Mouse (Mus musculus): Measurements from ENCODE around the gene Tnfsf11. TPM values are rescaled to one million over a fixed set of nuclear protein-coding genes. Genes with fewer than 3 reads are reported as not detected.

The Tnfsf11 gene
- polyA plus RNA-seq, 1 experiment: not detected

DNA sequence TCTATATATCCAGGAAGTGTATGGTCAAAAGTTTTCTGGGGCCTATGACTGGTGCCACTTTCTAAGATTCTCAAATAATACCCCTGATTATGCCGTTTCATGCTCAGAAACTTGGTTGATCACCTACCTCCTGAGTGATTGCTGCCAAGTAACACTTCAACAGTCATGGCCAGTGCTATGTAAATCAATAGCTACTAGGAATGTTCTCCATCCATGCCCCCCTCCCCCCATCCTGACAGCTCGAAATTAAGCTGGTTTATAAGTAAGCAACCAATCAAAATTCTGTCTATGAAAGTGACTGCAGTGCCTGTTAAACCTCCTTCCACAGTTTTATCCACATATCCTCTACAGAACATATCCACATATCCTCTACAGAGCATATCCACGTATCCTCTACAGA, 25.5 kb upstream of the Tnfsf11 start:
- no peak overlapping the region for H3K27ac ChIP-seq (ENCODE audit: control insufficient read depth, insufficient read depth, low read depth, low read length, poor library complexity)
- TF ChIP-seq POLR2A (IDR thresholded peaks at IDR 0.05; ENCODE audit: borderline replicate concordance, control insufficient read depth, low read depth, low read length) (no peak), CTCF (IDR thresholded peaks at IDR 0.05; ENCODE audit: control insufficient read depth, insufficient read depth, low read length) (no peak)
- WGBS: 81% methylated on average over 3 of the region's 3 CpGs
- no peak overlapping the region for H3K4me3 ChIP-seq (replicated peaks; ENCODE audit: control insufficient read depth, low read depth, low read length)
- H3K4me1 ChIP-seq (ENCODE audit: control insufficient read depth, insufficient read depth, low read length): no peaks in the 10 kb centered on the region

DNA sequence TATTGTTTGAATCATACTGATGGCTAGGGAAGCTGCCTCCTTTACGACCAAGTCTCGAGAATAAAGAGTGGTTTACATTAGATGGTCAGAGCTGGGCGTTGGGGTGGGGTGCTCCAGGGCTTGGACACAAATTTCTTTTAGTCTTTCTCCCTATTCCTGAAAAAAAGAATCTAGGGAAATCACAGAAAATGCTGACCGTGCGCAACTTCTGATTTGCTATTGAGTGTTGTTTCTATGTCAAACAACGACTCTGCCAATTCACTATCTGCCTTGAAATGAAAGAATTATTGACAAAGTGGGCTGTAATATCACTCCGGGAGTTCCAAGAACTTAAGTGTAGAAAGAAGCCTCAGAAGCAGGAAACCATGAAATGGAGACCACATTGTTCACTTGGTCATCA, 23.5 kb upstream of the Tnfsf11 start:
- H3K27ac ChIP-seq (ENCODE audit: control insufficient read depth, insufficient read depth, low read depth, low read length, poor library complexity): no peak overlapping the region
- H3K4me3 ChIP-seq (replicated peaks; ENCODE audit: control insufficient read depth, low read depth, low read length): no peak overlapping the region
- 78% methylated on average over 7 of the region's 7 CpGs for WGBS
- no peak for TF ChIP-seq POLR2A (IDR thresholded peaks at IDR 0.05; ENCODE audit: borderline replicate concordance, control insufficient read depth, low read depth, low read length)
- TF ChIP-seq CTCF (IDR thresholded peaks at IDR 0.05; ENCODE audit: control insufficient read depth, insufficient read depth, low read length): no peak
- H3K4me1 ChIP-seq (ENCODE audit: control insufficient read depth, insufficient read depth, low read length): no peaks in the 10 kb centered on the region

DNA sequence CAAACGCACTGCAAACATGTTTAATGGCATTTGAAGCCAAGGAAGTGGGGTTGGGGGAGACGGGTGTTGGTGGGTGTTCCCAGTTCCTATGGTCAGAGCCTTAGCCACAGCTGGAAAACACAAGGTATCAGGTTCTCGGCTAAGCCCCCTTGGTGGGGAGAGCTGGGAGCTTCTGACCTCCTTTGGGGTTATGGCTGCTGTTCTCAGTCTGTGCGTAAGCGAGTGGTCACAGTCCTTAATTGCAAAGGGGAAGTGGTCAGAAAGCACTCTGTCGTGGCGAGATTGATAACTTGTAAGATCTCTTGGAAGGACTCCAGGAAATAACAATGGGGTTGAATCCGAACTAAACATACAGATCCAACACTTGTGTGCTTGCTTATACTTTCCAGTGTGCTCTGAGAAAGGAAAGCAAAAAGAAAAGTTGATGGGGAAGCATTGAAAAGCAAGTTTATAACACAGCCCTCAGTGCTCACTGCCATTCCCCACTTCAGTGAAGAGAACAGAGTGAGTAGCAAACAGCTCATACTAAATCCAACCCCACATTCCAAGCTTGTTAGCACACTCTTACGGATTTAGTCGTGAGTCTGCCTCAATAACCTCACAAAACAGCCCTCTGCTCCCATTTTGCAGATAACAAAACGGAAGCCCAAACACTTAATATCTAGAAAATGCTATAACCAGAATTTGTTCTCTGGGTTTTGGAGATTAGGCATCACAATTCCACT, 22.9 kb upstream of the Tnfsf11 start:
- Histone ChIP-seq H3K4me1 (ENCODE audit: control insufficient read depth, insufficient read depth, low read length) (no peaks in the 10 kb centered on the region), H3K4me3 (replicated peaks; ENCODE audit: control insufficient read depth, low read depth, low read length) (no peak overlapping the region), H3K27ac (ENCODE audit: control insufficient read depth, insufficient read depth, low read depth, low read length, poor library complexity) (no peak overlapping the region)
- TF ChIP-seq POLR2A (IDR thresholded peaks at IDR 0.05; ENCODE audit: borderline replicate concordance, control insufficient read depth, low read depth, low read length): no peak
- no peak for TF ChIP-seq CTCF (IDR thresholded peaks at IDR 0.05; ENCODE audit: control insufficient read depth, insufficient read depth, low read length)
- 12% methylated on average over 11 of the region's 11 CpGs for WGBS

DNA sequence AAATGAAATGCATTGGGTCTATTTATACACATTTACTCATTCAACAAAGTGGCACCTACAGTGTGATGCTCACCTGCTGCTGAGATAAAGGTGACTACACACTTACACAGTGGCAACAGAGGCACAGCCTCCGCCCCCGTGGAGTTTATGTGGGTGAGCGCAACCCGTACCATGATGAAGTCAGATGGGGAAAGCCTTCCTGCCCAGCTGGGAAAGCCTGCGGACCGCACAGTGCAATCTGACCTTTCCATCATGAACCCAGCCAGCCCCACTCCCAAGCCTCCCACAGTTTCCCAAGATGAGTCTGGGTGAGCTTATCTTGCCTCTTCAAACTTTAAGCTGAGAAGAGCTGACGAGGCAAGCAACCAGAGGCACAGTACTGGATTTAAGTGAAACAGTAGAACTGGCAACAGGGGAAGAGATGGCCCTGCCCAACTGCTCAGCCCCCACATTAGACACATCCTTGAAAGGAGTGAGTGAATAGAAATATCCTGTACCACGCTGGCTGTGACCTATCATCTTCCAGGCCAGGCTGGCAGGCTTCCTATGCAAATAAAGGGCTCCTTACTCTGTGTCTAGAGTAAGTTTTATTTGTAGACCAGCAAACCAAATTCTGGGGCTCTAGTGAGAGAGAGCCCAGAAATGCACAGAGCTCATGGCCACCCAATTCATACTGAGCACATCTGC, 22.1 kb upstream of the Tnfsf11 start:
- Histone ChIP-seq H3K4me3 (replicated peaks; ENCODE audit: control insufficient read depth, low read depth, low read length) (no peak overlapping the region), H3K4me1 (ENCODE audit: control insufficient read depth, insufficient read depth, low read length) (no peaks in the 10 kb centered on the region), H3K27ac (ENCODE audit: control insufficient read depth, insufficient read depth, low read depth, low read length, poor library complexity) (no peak overlapping the region)
- WGBS: 64% methylated on average over 8 of the region's 8 CpGs
- no peak for TF ChIP-seq CTCF (IDR thresholded peaks at IDR 0.05; ENCODE audit: control insufficient read depth, insufficient read depth, low read length)
- TF ChIP-seq POLR2A (IDR thresholded peaks at IDR 0.05; ENCODE audit: borderline replicate concordance, control insufficient read depth, low read depth, low read length): no peak

DNA sequence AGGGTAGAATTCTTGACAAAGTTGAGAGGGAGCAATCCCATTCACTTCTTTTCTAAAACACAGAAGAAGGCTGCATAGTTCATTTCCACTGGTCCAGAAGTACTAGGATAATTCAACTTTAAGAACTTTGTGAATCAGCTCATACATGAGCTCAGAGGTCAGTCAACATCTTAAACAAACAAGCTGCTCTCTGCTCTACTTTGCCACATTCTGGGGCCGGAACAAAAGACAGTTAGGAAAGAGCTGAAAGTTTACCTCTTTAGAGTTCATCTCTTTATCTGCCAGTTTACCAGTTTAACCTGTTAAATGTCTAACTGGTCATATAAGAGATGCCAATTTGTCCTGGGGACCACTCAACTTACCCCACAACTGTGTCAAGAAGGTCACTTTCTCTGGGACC, 15.5 kb upstream of the Tnfsf11 start:
- Histone ChIP-seq H3K4me1 (ENCODE audit: control insufficient read depth, insufficient read depth, low read length) (no peaks in the 10 kb centered on the region; the same call in 1 of the 2 replicates), H3K27ac (ENCODE audit: control insufficient read depth, insufficient read depth, low read depth, low read length, poor library complexity) (no peak overlapping the region), H3K4me3 (replicated peaks; ENCODE audit: control insufficient read depth, low read depth, low read length) (no peak overlapping the region)
- TF ChIP-seq POLR2A (IDR thresholded peaks at IDR 0.05; ENCODE audit: borderline replicate concordance, control insufficient read depth, low read depth, low read length) (no peak), CTCF (IDR thresholded peaks at IDR 0.05; ENCODE audit: control insufficient read depth, insufficient read depth, low read length) (no peak)
- WGBS: 90% methylated on average over 1 of the region's 1 CpGs

GRCm38 (mm10) chr14:78322916-78323315, 15.1 kb upstream of the Tnfsf11 start:
- 76% methylated on average over 9 of the region's 9 CpGs for WGBS
- TF ChIP-seq POLR2A (IDR thresholded peaks at IDR 0.05; ENCODE audit: borderline replicate concordance, control insufficient read depth, low read depth, low read length) (no peak), CTCF (IDR thresholded peaks at IDR 0.05; ENCODE audit: control insufficient read depth, insufficient read depth, low read length) (no peak)
- no peaks in the 10 kb centered on the region; the same call in 1 of the 2 replicates for H3K4me1 ChIP-seq (ENCODE audit: control insufficient read depth, insufficient read depth, low read length)
- no peak overlapping the region for H3K4me3 ChIP-seq (replicated peaks; ENCODE audit: control insufficient read depth, low read depth, low read length)
- no peak overlapping the region for H3K27ac ChIP-seq (ENCODE audit: control insufficient read depth, insufficient read depth, low read depth, low read length, poor library complexity)

GRCm38 (mm10) chr14:78320248-78320647, 12.4 kb upstream of the Tnfsf11 start:
- Histone ChIP-seq H3K27ac (ENCODE audit: control insufficient read depth, insufficient read depth, low read depth, low read length, poor library complexity) (no peak overlapping the region), H3K4me1 (ENCODE audit: control insufficient read depth, insufficient read depth, low read length) (no peaks in the 10 kb centered on the region; the same call in 1 of the 2 replicates), H3K4me3 (replicated peaks; ENCODE audit: control insufficient read depth, low read depth, low read length) (no peak overlapping the region)
- TF ChIP-seq POLR2A (IDR thresholded peaks at IDR 0.05; ENCODE audit: borderline replicate concordance, control insufficient read depth, low read depth, low read length) (no peak), CTCF (IDR thresholded peaks at IDR 0.05; ENCODE audit: control insufficient read depth, insufficient read depth, low read length) (no peak)
- WGBS: 42% methylated on average over 6 of the region's 6 CpGs

- Histone ChIP-seq H3K4me1 (ENCODE audit: control insufficient read depth, insufficient read depth, low read length) (no peaks in the 10 kb centered on the region; the same call in 1 of the 2 replicates), H3K4me3 (replicated peaks; ENCODE audit: control insufficient read depth, low read depth, low read length) (no peak overlapping the region), H3K27ac (ENCODE audit: control insufficient read depth, insufficient read depth, low read depth, low read length, poor library complexity) (no peak overlapping the region)
- 74% methylated on average over 5 of the region's 5 CpGs for WGBS
- no peak for TF ChIP-seq POLR2A (IDR thresholded peaks at IDR 0.05; ENCODE audit: borderline replicate concordance, control insufficient read depth, low read depth, low read length)
- no peak for TF ChIP-seq CTCF (IDR thresholded peaks at IDR 0.05; ENCODE audit: control insufficient read depth, insufficient read depth, low read length)
Measured at GRCm38 (mm10) chr14:78319580-78319979, 11.7 kb upstream of the Tnfsf11 start.
